Mouse (Mus musculus) kidney, adult 2 months (tissue): Measurements from ENCODE around the gene Jpt1.

Experiments
- CTCF ChIP-seq: fragments of 200-500 bp; conservative IDR thresholded peaks from 2 replicates; pipeline ENCODE4 v1.5.1; 2011; ENCODE audit warnings: low read depth, mild to moderate bottlenecking, control low read depth, low read length, moderate library complexity, mixed read lengths; ENCODE audit not compliant: insufficient read depth, insufficient read length
- POLR2A ChIP-seq: fragments of 200-500 bp; IDR thresholded peaks from one replicate; pipeline ENCODE4 v1.6.1; 2011; ENCODE audit warnings: low read depth, low read length, control low read depth

GRCm38 (mm10) chr11:115509773-115510506 lies 4.2 kb downstream of the Jpt1 start:
- no peak for TF ChIP-seq CTCF
- TF ChIP-seq POLR2A: no peak
